Mouse (Mus musculus): ENCODE results near the gene Arid4b. TPM values are rescaled to one million over a fixed set of nuclear protein-coding genes. Genes with fewer than 3 reads are reported as not detected.

Gene Arid4b
- polyA plus RNA-seq, 1 experiment: 25.3 TPM

DNA sequence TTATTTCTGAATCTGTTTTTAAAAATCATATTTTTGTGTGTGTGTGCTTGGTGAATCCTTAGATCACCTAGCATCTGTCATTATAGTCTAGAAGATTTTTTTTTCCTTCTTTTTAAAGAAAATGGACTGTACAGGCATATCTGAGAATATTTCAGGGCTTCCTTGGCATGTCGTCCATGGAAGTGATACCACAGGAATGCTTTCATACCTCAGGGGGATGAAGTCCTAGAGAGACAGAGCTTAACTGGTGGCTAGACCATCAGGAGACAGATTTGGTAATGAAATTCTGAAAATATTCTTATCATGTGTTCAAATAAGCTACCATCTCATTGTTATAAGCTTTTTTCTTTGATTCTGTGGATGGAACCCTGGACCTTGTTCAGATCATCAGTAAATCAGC lies 40.0 kb downstream of the Arid4b start:
- no peak overlapping the region for H3K27ac ChIP-seq (ENCODE audit: insufficient read depth, low read length)
- no peak for DNase-seq
- H3K4me3 ChIP-seq (replicated peaks; ENCODE audit: insufficient read depth, low read depth, low read length): no peak overlapping the region
- 45% methylated on average over 1 of the region's 1 CpGs for WGBS
- no peaks in the 10 kb centered on the region for H3K4me1 ChIP-seq (ENCODE audit: control insufficient read depth, insufficient read depth, low read length)
- TF ChIP-seq POLR2A (IDR thresholded peaks at IDR 0.05; ENCODE audit: borderline replicate concordance, insufficient read depth, low read length) (no peak), CTCF (IDR thresholded peaks at IDR 0.05; ENCODE audit: borderline replicate concordance, insufficient read depth, low read depth, low read length) (no peak)
- no peaks in the 10 kb centered on the region for H3K27me3 ChIP-seq (ENCODE audit: control insufficient read depth, insufficient read depth, low read length)

DNA sequence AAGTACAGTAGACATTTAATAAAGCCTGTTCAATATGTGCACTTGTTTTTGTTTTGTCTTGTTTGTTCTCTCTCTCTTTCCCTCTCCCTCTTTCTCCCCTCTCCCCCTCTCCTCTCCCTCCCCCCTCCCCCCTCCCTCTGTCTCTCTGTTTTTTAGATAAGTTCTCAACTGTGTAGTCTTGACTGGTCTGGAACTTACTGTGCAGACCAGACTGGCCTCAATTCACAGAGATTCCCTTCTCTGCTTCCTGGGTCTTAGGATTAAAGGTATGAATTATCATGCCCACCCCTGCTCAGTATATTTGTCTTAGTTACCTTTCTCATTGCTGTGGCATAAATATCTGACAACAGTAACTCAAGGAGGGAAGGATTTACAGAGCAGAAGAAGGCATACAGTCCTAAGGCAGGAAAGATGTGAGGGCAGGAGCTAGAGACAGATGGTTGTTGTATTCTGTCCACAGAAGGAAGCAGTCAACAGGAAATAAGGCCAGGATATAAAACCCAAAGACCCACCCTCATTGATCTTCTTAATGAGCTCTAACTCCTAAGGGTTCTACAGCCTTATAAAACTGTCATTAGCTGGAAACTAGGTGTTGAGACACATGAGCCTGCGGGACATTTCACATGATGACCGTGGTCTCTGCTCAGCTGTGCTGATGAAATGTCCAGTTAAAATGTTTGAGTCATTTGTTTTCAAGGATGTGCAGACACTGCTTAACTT lies 47.3 kb downstream of the Arid4b start:
- no peak for TF ChIP-seq CTCF (IDR thresholded peaks at IDR 0.05; ENCODE audit: borderline replicate concordance, insufficient read depth, low read depth, low read length)
- no peak for TF ChIP-seq POLR2A (IDR thresholded peaks at IDR 0.05; ENCODE audit: borderline replicate concordance, insufficient read depth, low read length)
- Histone ChIP-seq H3K4me3 (replicated peaks; ENCODE audit: insufficient read depth, low read depth, low read length) (no peak overlapping the region), H3K4me1 (ENCODE audit: control insufficient read depth, insufficient read depth, low read length) (peaks cover 7% of the 10 kb centered on the region), H3K27me3 (ENCODE audit: control insufficient read depth, insufficient read depth, low read length) (no peaks in the 10 kb centered on the region), H3K27ac (ENCODE audit: insufficient read depth, low read length) (no peak overlapping the region)
- WGBS: 93% methylated on average over 2 of the region's 2 CpGs
- no peak for DNase-seq

DNA sequence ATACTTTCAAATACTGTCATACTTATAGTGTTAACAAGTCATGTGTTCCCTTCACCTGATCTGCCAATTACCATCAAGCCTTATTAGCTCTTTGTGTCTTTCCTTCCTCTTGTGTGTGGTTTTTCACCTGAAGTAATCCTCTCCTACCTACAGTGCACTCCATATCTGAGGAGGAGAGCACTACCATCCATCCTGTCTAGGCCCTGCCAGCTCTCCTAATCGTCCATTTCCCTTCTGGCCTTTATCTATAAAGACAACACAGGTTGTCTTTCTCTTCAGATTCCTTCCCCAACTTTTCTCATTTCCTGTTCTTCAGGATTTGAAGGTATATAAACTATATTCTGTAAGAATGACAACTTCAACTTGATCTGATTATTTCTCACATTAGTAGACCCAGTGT lies 48.1 kb downstream of the Arid4b start:
- H3K4me1 ChIP-seq (ENCODE audit: control insufficient read depth, insufficient read depth, low read length): peaks cover 9% of the 10 kb centered on the region
- no peaks in the 10 kb centered on the region for H3K27me3 ChIP-seq (ENCODE audit: control insufficient read depth, insufficient read depth, low read length)
- H3K27ac ChIP-seq (ENCODE audit: insufficient read depth, low read length): no peak overlapping the region
- 6% methylated on average over 1 of the region's 1 CpGs for WGBS
- no peak for TF ChIP-seq POLR2A (IDR thresholded peaks at IDR 0.05; ENCODE audit: borderline replicate concordance, insufficient read depth, low read length)
- no peak for TF ChIP-seq CTCF (IDR thresholded peaks at IDR 0.05; ENCODE audit: borderline replicate concordance, insufficient read depth, low read depth, low read length)
- no peak for DNase-seq
- H3K4me3 ChIP-seq (replicated peaks; ENCODE audit: insufficient read depth, low read depth, low read length): no peak overlapping the region

DNA sequence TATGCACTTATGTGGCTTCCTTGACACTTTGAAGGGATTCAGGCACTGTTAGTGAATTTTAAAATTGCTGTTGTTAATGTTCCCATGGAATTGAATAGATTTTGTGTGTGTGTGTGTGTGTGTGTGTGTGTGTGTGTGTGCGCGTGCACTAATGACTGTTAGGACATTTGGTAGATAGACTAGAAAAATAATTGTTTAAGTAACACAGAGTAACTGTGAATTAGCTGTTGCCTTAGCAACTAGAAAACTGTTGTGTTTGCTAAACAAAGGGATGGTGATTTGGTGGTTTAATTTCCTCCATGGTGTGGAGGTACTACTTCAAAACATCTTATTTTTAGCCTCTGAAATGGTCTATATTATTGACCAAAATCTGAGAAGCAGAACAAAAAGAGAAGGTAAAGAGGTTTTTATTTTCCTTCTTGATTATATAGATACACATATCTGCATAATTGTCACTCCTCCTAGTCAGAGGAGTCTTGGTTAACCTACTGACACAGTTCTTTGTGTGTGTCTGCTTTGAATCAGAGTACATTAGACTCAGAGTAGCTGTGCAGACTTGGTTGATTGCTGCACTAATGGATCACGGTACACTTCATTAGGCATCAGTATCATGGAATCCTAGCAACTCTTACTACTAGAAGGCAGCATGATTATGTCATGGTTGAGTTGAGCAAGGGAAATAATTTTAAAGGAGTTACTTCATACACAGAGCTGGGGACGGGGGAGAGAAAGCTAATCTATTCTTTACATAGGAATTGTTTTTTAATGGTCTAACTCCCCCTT lies 50.9 kb downstream of the Arid4b start:
- WGBS: 80% methylated on average over 4 of the region's 4 CpGs
- no peak for DNase-seq
- no peak overlapping the region for H3K4me3 ChIP-seq (replicated peaks; ENCODE audit: insufficient read depth, low read depth, low read length)

DNA sequence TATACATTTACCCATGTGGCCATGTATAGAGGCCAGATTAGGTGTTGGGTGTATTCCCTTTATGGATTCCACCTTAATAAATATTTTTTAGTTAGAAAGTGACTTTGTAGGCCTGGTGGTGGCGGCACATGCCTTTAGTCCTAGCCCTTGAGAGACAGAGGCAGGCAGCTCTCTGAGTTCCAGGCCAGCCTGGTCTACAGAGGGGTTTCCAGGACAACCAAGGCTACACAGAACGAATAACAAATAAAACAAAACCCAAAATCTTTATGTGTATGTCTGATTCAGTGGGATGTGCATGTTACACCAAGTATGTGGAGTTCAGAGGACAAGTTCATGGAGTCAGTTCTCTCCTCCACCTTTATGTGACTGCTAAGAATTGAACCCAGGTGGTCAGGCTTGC lies 52.8 kb downstream of the Arid4b start:
- Histone ChIP-seq H3K4me3 (replicated peaks; ENCODE audit: insufficient read depth, low read depth, low read length) (no peak overlapping the region), H3K27me3 (ENCODE audit: control insufficient read depth, insufficient read depth, low read length) (no peaks in the 10 kb centered on the region), H3K4me1 (ENCODE audit: control insufficient read depth, insufficient read depth, low read length) (peaks cover 9% of the 10 kb centered on the region), H3K27ac (ENCODE audit: insufficient read depth, low read length) (no peak overlapping the region)
- no peak for DNase-seq
- WGBS: 100% methylated on average over 2 of the region's 2 CpGs
- no peak for TF ChIP-seq POLR2A (IDR thresholded peaks at IDR 0.05; ENCODE audit: borderline replicate concordance, insufficient read depth, low read length)
- no peak for TF ChIP-seq CTCF (IDR thresholded peaks at IDR 0.05; ENCODE audit: borderline replicate concordance, insufficient read depth, low read depth, low read length)

More for the DNA sequence above, 50.9 kb downstream of the Arid4b start:
- Histone ChIP-seq H3K27ac (ENCODE audit: insufficient read depth, low read length) (no peak overlapping the region), H3K27me3 (ENCODE audit: control insufficient read depth, insufficient read depth, low read length) (no peaks in the 10 kb centered on the region), H3K4me1 (ENCODE audit: control insufficient read depth, insufficient read depth, low read length) (peaks cover 9% of the 10 kb centered on the region)
- TF ChIP-seq CTCF (IDR thresholded peaks at IDR 0.05; ENCODE audit: borderline replicate concordance, insufficient read depth, low read depth, low read length) (no peak), POLR2A (IDR thresholded peaks at IDR 0.05; ENCODE audit: borderline replicate concordance, insufficient read depth, low read length) (no peak)

DNA sequence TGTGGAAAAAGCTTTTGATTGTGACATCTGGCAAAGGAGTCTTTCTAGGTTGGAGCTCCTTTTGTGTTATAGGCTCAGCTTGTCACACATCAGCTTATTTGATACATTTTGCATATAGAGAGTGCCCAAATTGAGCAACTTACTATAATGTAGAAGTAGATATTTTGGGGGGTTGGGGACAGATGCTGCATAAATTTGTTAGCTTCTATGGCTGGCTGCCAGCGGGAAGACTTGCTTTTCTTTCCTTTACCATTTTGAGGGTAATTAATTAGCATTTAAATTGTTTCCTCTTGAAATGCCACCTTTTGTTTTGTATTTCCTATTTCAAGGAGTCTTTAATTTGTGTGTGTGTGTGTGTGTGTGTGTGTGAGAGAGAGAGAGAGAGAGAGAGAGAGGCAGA lies 68.6 kb downstream of the Arid4b start:
- no peak overlapping the region for H3K27ac ChIP-seq (ENCODE audit: insufficient read depth, low read length)
- no peak for DNase-seq
- H3K4me1 ChIP-seq (ENCODE audit: control insufficient read depth, insufficient read depth, low read length): no peaks in the 10 kb centered on the region
- no peaks in the 10 kb centered on the region for H3K27me3 ChIP-seq (ENCODE audit: control insufficient read depth, insufficient read depth, low read length)
- WGBS: 76% methylated on average over 1 of the region's 1 CpGs
- no peak overlapping the region for H3K4me3 ChIP-seq (replicated peaks; ENCODE audit: insufficient read depth, low read depth, low read length)
- no peak for TF ChIP-seq CTCF (IDR thresholded peaks at IDR 0.05; ENCODE audit: borderline replicate concordance, insufficient read depth, low read depth, low read length)

DNA sequence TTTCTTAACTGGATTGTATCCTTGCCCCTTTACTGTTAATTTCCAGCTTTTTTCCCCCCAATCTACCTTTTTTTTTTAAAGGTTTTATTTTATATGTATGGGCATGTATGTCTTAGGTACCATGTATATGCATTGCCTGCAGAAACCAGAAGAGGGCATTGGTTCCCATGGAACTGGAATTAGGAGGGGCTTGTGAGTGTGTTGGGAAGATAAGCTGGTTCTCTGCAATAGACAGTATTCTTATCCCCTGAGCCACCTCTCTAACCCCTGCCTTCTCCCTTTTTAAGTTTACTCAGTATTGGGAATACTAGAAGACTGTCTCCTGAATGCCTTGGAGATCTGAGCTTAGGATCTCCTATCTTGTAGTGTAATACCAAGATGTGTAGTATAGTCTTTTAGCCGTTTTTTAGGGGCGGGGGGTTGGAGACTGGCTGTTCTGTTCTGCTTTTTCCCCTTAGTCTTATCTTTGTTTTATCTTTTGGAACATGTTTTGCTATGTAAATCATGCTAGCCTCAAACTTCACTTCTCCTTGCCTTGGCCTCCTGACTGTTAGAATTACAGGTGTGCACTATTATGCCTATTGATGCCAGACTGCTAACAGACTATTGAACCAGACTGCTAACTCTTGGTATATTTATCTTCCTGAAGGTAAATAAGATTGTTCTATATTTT lies 79.4 kb downstream of the Arid4b start:
- no peak for DNase-seq
- WGBS: 99% methylated on average over 2 of the region's 2 CpGs
- Histone ChIP-seq H3K4me3 (replicated peaks; ENCODE audit: insufficient read depth, low read depth, low read length) (no peak overlapping the region), H3K27ac (ENCODE audit: insufficient read depth, low read length) (no peak overlapping the region), H3K4me1 (ENCODE audit: control insufficient read depth, insufficient read depth, low read length) (no peaks in the 10 kb centered on the region), H3K27me3 (ENCODE audit: control insufficient read depth, insufficient read depth, low read length) (no peaks in the 10 kb centered on the region)
- TF ChIP-seq POLR2A (IDR thresholded peaks at IDR 0.05; ENCODE audit: borderline replicate concordance, insufficient read depth, low read length) (no peak), CTCF (IDR thresholded peaks at IDR 0.05; ENCODE audit: borderline replicate concordance, insufficient read depth, low read depth, low read length) (no peak)

Data from cerebellum, adult 2 months (tissue).